Mouse (Mus musculus) MEL (cell line): ENCODE data around the gene Irx3. TPM values are rescaled to one million over a fixed set of nuclear protein-coding genes. Genes with fewer than 3 reads are reported as not detected.

Experiments used
- DNase-seq: peaks from one replicate; pipeline ENCODE4 v3.0.0; 2011; ENCODE audit warnings: low read depth, low spot score
- H3K27ac ChIP-seq: 2 replicates; pipeline ENCODE4 v1.5.1; 2012; ENCODE audit warnings: low read depth, mild to moderate bottlenecking, control low read depth, low read length, moderate library complexity; ENCODE audit not compliant: control insufficient read depth
- H3K27me3 ChIP-seq, 2 experiments: fragments of 150-350 bp in 1 of 2; sonication (generic) in 1 of 2; 2 replicates each; pipeline ENCODE4 v1.6.1; 2012; ENCODE audit warnings: low read length in 2 of 2, mild to moderate bottlenecking in 2 of 2, improper control_type of control experiment in 1 of 2, moderate library complexity in 1 of 2; ENCODE audit not compliant: insufficient read depth in 2 of 2, control insufficient read depth in 1 of 2
- H3K36me3 ChIP-seq, 2 experiments: 2 replicates each; pipeline ENCODE4 v1.6.1; 2012 to 2014; ENCODE audit warnings: low read length in 2 of 2, improper control_type of control experiment in 1 of 2, inconsistent platforms in 1 of 2, mild to moderate bottlenecking in 1 of 2; ENCODE audit not compliant: insufficient read depth in 2 of 2, control insufficient read depth in 1 of 2
- H3K4me1 ChIP-seq, 2 experiments: fragments of 150-350 bp in 1 of 2; sonication (generic) in 1 of 2; 2 replicates each; pipeline ENCODE4 v1.6.1; 2012; ENCODE audit warnings: low read length in 2 of 2, improper control_type of control experiment in 1 of 2, mild to moderate bottlenecking in 1 of 2; ENCODE audit not compliant: insufficient read depth in 2 of 2, control insufficient read depth in 1 of 2
- H3K4me3 ChIP-seq, 2 experiments: fragments of 150-350 bp in 1 of 2; sonication (generic) in 1 of 2; 2 replicates each; pipeline ENCODE4 v1.5.1; 2012; ENCODE audit warnings: low read depth in 2 of 2, low read length in 2 of 2, mild to moderate bottlenecking in 2 of 2, moderate library complexity in 2 of 2, control low read depth in 1 of 2, improper control_type of control experiment in 1 of 2; ENCODE audit not compliant: control insufficient read depth in 1 of 2, insufficient read depth in 1 of 2
- H3K79me2 ChIP-seq: 2 replicates; pipeline ENCODE4 v1.6.1; 2012; ENCODE audit warnings: mild to moderate bottlenecking, low read length, moderate library complexity; ENCODE audit not compliant: control insufficient read depth, poor library complexity, insufficient read depth
- H3K9ac ChIP-seq: 2 replicates; pipeline ENCODE4 v1.6.1; 2012; ENCODE audit warnings: low read depth, mild to moderate bottlenecking, control low read depth, low read length, moderate library complexity; ENCODE audit not compliant: control insufficient read depth, poor library complexity, severe bottlenecking
- H3K9me3 ChIP-seq: fragments of 150-350 bp; sonication (generic); replicated peaks from 2 replicates; pipeline ENCODE4 v1.6.1; 2012; ENCODE audit warnings: mild to moderate bottlenecking, low read length, improper control_type of control experiment, moderate library complexity; ENCODE audit not compliant: insufficient read depth
- CHD1 ChIP-seq: IDR thresholded peaks from 2 replicates; pipeline ENCODE4 v1.6.1; 2012; ENCODE audit warnings: low read depth, mild to moderate bottlenecking, inconsistent platforms, low read length, improper control_type of control experiment
- ELF1 ChIP-seq: IDR thresholded peaks from 2 replicates; pipeline ENCODE4 v1.6.1; 2014; ENCODE audit warnings: low read depth, mild to moderate bottlenecking, inconsistent platforms, low read length, improper control_type of control experiment, moderate library complexity
- KAT2A ChIP-seq: conservative IDR thresholded peaks from 2 replicates; pipeline ENCODE4 v1.6.1; 2012; ENCODE audit warnings: low read depth, low read length, improper control_type of control experiment, inconsistent platforms
- MXI1 ChIP-seq: IDR thresholded peaks from 2 replicates; pipeline ENCODE4 v1.6.1; 2011; ENCODE audit warnings: mild to moderate bottlenecking, low read depth, low read length, improper control_type of control experiment
- MYC ChIP-seq: IDR thresholded peaks from 2 replicates; pipeline ENCODE4 v1.6.1; 2011; ENCODE audit warnings: low read depth, mild to moderate bottlenecking, low read length, improper control_type of control experiment, moderate library complexity
- NELFE ChIP-seq: IDR thresholded peaks from 2 replicates; pipeline ENCODE4 v1.6.1; 2011; ENCODE audit warnings: low read depth, low read length, improper control_type of control experiment
- POLR2A ChIP-seq, 2 experiments: IDR thresholded peaks; 2 replicates each; pipeline ENCODE4 v1.6.1; 2011 to 2012; ENCODE audit warnings: low read length in 2 of 2, mild to moderate bottlenecking in 2 of 2, control low read depth in 1 of 2, improper control_type of control experiment in 1 of 2, low read depth in 1 of 2, moderate library complexity in 1 of 2; ENCODE audit not compliant: control insufficient read depth in 1 of 2, insufficient read depth in 1 of 2, poor library complexity in 1 of 2
- POLR2AphosphoS2 ChIP-seq: IDR thresholded peaks from 2 replicates; pipeline ENCODE4 v1.6.1; 2011; ENCODE audit warnings: low read length, improper control_type of control experiment
- POLR2AphosphoS5 ChIP-seq: IDR thresholded peaks from 2 replicates; pipeline ENCODE4 v1.6.1; 2012; ENCODE audit warnings: low read depth, borderline replicate concordance, mild to moderate bottlenecking, inconsistent platforms, low read length, moderate library complexity, mixed read lengths
- RAD21 ChIP-seq: IDR thresholded peaks from 2 replicates; pipeline ENCODE4 v1.6.1; 2011; ENCODE audit warnings: mild to moderate bottlenecking, low read depth, low read length, improper control_type of control experiment
- RCOR1 ChIP-seq: IDR thresholded peaks from 2 replicates; pipeline ENCODE4 v1.6.1; 2012; ENCODE audit warnings: low read depth, mild to moderate bottlenecking, inconsistent platforms, low read length, improper control_type of control experiment
- SIN3A ChIP-seq: IDR thresholded peaks from 2 replicates; pipeline ENCODE4 v1.6.1; 2012; ENCODE audit warnings: low read length, improper control_type of control experiment, inconsistent platforms
- SMC3 ChIP-seq: IDR thresholded peaks from 2 replicates; pipeline ENCODE4 v1.6.1; 2011; ENCODE audit warnings: low read depth, low read length, improper control_type of control experiment
- UBTF ChIP-seq: IDR thresholded peaks from 2 replicates; pipeline ENCODE4 v1.6.1; 2012; ENCODE audit warnings: low read depth, mild to moderate bottlenecking, inconsistent platforms, low read length, improper control_type of control experiment, moderate library complexity, borderline replicate concordance; ENCODE audit not compliant: insufficient read depth
- USF1 ChIP-seq: IDR thresholded peaks from 2 replicates; pipeline ENCODE4 v1.6.1; 2014; ENCODE audit warnings: low read depth, mild to moderate bottlenecking, inconsistent platforms, low read length, improper control_type of control experiment, moderate library complexity
- ZC3H11A ChIP-seq: IDR thresholded peaks from 2 replicates; pipeline ENCODE4 v1.6.1; 2012; ENCODE audit warnings: low read depth, mild to moderate bottlenecking, inconsistent platforms, low read length, improper control_type of control experiment
- ZKSCAN1 ChIP-seq: IDR thresholded peaks from 2 replicates; pipeline ENCODE4 v1.6.1; 2012; ENCODE audit warnings: low read depth, mild to moderate bottlenecking, inconsistent platforms, low read length, improper control_type of control experiment, moderate library complexity
- polyA plus RNA-seq, 2 experiments: library from polyadenylated mRNA; stranded (reverse) in 1 of 2; unstranded in 1 of 2; fragments of >175 nt in 1 of 2; fragments of >200 nt in 1 of 2; gene quantifications; 2 replicates each; pipeline versions ENCODE4 v1.2.1 to v1.2.4; 2012; ENCODE audit warnings: low replicate concordance in 2 of 2, low read depth in 1 of 2; ENCODE audit not compliant: insufficient read length in 2 of 2, insufficient read depth in 1 of 2, missing spikeins in 1 of 2
- total RNA-seq: library from RNA; depleted of rRNA; stranded (reverse); fragments of 300-350 nt; gene quantifications from 2 replicates; pipeline ENCODE4 v1.2.3, GENCODE M21; 2012

The Irx3 gene
- total and polyA plus RNA-seq, 3 experiments = not detected

- no peaks in the 10 kb centered on the region for H3K36me3 ChIP-seq
- no peaks in the 10 kb centered on the region for H3K9me3 ChIP-seq
- TF ChIP-seq POLR2A (IDR thresholded peaks at IDR 0.05; ENCODE audit: control insufficient read depth in 1 of 2, insufficient read depth in 1 of 2, low read depth in 1 of 2, low read length in 2 of 2, poor library complexity in 1 of 2) (no peak), RCOR1 (no peak), ZC3H11A (no peak), SIN3A (no peak), POLR2AphosphoS2 (no peak), NELFE (no peak), SMC3 (no peak), POLR2AphosphoS5 (no peak), MXI1 (no peak), KAT2A (no peak), UBTF (no peak), CHD1 (no peak), RAD21 (no peak), ZKSCAN1 (no peak), ELF1 (no peak)
- H3K4me3 ChIP-seq = no peak overlapping the region
- H3K27ac ChIP-seq = no peak overlapping the region
- no peaks in the 10 kb centered on the region for H3K79me2 ChIP-seq
- H3K27me3 ChIP-seq = no peaks in the 10 kb centered on the region
- no peaks in the 10 kb centered on the region for H3K4me1 ChIP-seq
- no peak overlapping the region for H3K9ac ChIP-seq
- DNase-seq = no peak
These were observed 35.3 kb upstream of the Irx3 start for GRCm38 (mm10) chr8:91837131-91837530.

GRCm38 (mm10) chr8:91836685-91837084, 34.8 kb upstream of the Irx3 start:
- DNase-seq = no peak
- Histone ChIP-seq H3K4me3 (no peak overlapping the region), H3K4me1 (no peaks in the 10 kb centered on the region), H3K79me2 (no peaks in the 10 kb centered on the region), H3K27ac (no peak overlapping the region), H3K9me3 (no peaks in the 10 kb centered on the region), H3K36me3 (no peaks in the 10 kb centered on the region), H3K9ac (no peak overlapping the region), H3K27me3 (no peaks in the 10 kb centered on the region)
- TF ChIP-seq KAT2A = no peak
- TF ChIP-seq NELFE = no peak
- TF ChIP-seq USF1 = no peak
- no peak for TF ChIP-seq MYC
- no peak for TF ChIP-seq MXI1
- TF ChIP-seq CHD1 = no peak
